Mouse (Mus musculus) heart, adult 8-10 months (tissue): ENCODE data around the gene Stard9. TPM values are rescaled to one million over a fixed set of nuclear protein-coding genes. Genes with fewer than 3 reads are reported as not detected.
"Not testable (repeated sequence)": the region's sequence is repeated elsewhere in the genome, so short reads cannot be mapped to it uniquely, and the experiment has no call there.

Source experiments
- DNase-seq: peaks from one replicate; pipeline ENCODE4 v3.0.0; 2022; ENCODE audit warnings: low spot score
- total RNA-seq, 4 experiments: library from RNA; stranded (reverse); gene quantifications; 2 replicates each; pipeline ENCODE4 v1.2.4; 2022

The Stard9 gene
- total RNA-seq, 4 experiments from 2014 or later: 6.1 to 8.5 (median 6.5) TPM

DNA sequence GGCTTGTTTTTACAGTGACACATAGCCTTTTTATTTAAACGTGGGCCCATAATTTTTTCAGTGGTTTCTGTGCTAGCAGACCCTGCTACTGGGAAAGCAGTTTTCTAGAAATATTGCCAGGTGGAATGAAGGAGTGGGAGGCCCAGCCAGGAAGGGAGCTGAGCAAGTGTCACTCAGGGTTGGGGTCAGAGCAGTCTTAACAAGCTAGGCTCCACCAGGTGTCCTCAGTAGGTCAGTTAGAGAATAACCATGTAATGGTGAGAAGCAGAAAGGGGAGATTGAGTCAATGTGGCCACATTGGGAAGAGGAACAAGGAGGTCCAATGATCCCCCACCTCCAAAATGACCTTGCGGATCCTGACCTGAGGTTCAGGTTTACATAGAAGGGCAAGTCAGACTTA is 25.8 kb downstream of the Stard9 start:
- no peak for DNase-seq

DNA sequence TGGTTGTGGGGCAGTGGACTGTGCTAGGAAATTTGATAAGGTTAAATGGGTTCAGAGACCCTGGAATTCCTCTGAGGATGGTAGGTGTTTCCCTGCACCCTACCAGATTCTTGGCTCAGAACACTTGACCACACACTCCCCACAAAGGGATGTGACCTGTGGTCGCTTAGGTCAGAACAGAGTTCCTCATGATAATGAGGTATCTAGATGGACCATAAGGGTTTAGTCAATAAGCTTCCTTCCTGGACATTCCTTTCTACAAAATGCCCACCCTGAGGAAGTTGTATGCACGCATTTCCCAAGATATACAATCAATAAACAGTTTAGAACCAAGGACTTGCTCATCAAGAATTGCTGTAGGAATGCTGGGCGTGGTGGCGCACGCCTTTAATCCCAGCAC is 27.0 kb downstream of the Stard9 start:
- DNase-seq: no peak

DNA sequence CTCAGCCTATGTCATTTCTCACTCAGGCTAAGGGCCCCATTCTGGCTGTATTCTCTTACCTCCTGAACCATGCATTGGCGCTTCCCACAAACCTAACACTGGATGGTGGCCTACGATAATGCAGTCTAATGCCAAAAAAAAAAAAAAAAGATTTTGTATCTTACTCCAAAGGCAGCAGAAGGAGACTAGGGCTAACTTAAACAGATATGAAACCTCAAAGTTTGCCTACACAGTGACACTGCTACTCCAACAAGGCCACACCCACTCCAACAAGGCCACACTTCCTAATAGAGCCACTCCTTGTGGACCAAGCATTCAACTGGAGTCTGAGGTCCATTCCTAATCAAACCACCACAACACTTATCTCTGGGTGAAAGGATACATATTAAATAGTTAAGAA is 27.8 kb downstream of the Stard9 start:
- no peak for DNase-seq

DNA sequence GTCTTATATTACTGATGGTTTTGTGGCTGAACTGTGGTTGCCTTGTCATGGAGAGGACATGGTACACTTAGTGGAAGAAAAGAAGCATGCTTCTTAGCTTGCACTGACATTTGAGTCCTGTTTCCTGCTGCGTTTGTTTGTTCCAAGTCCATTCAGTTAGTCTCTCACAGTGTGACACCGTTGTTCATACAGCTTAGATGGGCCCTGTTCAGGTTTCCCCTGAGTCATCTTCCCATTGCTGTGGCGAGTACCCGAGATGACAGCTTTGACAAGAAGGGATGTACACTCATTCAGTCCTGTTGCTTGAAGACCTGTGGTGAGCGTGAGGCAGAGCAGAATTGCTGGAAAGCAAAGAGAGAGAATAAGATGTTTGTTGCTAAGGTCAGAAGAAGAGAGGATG is 29.6 kb downstream of the Stard9 start:
- no peak for DNase-seq

DNA sequence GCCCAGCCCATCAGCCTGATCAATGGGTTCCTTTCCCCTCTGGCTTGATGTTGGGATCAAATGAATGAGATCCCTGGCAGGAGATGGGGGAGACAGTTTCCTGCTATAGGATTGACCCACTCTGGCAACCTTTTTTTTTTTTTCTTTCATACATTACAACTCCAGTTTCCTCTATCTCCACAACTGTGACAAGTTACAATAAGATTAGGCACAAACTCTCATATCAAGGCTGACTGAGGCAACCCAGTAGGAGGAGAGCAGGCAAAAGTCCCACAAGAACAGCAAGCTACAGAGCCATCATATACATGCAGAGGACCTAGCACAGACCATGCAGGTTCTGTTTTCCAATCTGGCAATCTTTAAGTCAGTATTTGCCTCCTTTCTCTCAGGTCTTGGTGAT is 30.4 kb downstream of the Stard9 start:
- no peak for DNase-seq

DNA sequence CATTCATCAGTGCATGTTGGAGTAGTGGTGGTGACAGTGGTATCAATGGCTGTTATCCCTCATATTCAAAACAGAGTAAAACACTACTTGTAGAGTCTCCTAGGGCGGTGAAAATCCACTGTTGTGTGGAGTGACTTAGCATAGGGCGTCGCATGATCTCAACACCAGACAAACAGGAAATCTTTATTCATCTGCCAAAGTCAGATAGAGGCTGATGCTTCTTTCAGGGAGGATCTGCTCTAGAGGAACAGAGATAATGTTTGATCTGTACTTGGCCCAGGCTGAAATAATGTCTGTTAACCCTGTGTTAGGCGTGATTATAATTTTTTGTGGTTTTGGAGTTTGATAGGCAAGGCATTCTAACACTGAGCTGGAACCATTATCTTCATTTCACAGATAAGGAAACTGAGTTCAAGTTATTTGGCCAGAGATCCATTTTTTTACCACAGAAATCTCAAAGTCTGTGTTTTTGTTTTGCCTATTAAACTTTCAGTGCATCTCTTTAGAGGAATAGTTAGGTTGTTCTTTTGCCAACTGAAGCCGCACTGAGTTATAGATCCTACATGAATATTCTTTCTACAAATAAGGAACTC is 31.7 kb downstream of the Stard9 start:
- DNase-seq: peak; percentile 29

DNA sequence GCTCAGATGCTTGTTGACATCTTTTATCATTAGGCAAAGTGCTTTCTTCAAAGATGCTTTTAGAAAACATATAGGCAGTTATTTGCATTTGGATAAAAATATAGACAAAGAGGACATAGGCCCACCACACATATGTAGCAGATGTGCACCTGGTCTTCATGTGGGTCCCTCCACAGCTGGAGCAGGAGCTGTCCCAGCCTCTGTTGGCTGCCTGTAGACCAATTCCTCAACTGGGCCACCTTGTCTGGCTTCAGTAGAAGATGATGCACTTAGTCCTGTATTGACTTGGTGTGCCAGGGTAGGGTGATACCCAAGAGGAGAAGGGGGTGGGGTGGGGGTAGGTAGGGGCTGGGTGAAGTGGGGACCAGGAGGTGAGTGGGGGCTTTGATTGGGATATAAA is 33.8 kb downstream of the Stard9 start:
- no peak for DNase-seq

DNA sequence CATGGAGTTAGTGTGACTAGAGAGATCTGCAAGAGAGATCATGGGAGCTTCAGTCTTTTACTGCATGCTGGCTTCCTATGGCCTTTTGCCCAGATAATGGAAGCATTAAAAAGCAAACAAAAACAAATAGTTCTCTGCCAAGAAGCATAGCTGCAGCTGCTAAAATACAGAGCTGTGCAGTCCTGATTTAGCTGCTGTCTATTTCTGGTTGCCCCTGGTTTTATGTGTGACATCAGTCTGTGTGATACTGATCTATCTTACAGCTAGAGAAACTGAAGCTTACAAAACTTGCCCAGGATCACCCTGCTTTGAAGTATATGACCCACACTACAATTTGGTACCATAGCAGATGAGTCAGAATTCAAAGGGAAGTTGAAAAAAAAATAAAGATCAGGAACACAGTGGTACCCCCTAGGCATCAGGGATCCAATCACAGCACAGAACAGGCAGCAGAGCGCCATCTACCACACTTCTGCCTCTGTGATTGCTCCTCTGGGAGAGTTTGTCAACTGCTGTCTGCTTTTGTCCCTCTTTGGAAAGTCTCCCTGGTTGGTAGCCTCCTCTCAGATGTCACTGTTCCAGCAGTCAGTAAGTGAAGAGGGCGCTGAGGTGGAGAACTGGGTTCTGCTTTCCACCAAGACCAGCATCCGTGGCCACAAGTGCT is 34.7 kb downstream of the Stard9 start:
- peak; percentile 26 for DNase-seq

DNA sequence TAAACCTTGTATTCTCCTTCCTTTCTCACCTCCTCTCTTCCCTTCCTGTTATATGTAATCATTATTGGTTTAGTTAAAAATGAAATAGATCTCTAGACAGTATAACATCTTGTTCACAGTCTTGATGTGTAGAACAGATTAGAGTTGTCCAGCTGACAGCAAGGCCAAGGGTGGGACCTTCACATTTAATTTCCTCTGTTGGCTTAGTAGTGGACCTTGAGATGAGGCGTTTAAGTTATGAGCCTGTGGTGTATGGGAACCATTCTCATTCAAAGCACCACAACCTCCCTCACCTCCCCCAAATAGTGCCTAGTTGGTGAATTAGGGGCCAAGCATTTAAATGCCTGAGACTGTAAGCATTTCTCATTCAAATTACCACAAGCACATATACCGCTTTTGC is 38.5 kb downstream of the Stard9 start:
- DNase-seq: no peak

DNA sequence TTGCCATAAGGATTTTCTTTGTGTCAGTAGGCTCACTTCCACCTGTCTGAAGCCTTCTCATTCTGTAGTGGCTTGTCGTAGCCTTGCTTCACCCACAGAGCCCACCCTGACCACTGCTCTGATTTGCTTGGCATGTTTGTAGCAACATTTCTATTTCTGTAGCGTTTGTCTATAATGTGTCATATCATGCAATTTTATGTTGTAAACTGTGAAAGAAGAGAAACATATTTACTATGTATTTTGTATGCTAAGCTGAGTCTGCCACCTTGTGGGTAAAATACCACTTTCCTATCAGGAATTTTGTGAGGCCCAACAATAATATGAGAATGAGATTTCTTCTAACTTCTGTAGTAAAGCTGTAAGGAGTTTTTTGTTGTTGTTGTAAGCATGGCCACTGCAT is 41.3 kb downstream of the Stard9 start:
- DNase-seq: no peak

DNA sequence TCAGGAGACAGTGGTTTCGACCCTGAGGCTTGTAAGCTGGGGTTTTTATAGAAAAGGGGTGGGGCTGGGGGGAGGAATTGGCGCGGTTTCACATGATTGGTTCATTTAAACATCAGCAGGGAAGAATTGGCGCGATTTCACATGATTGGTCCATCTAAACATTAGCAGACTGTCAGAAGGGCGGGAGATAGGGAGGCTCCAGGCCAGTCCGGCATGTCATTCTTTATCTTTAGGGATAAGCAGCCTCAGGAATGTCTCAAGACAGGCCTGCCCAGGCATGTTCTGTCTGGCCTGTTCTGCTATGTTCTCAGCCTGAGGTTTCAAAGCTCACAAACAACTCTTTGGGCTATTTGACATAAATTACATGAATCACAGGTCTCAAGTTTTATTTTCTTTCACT is 52.2 kb downstream of the Stard9 start:
- DNase-seq: not testable (repeated sequence)

DNA sequence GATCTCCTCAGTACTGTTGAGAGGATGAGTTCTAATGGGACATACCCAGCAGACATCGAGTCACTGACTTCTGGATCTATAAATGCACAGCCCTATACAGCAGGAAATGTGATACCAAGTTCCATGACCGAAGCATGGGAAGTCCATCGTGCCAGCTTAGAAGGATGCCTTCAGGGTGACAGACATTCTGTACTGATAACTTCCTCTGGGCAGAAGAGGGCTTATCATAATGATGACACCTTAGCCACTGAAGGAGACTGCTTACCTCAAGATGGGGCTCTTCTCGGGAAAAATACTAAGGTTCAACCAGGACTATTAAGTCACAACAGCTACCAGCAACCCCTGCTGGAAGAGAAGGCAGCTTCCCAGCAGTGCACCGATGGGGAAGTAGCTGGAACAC is 68.8 kb downstream of the Stard9 start:
- DNase-seq: no peak

DNA sequence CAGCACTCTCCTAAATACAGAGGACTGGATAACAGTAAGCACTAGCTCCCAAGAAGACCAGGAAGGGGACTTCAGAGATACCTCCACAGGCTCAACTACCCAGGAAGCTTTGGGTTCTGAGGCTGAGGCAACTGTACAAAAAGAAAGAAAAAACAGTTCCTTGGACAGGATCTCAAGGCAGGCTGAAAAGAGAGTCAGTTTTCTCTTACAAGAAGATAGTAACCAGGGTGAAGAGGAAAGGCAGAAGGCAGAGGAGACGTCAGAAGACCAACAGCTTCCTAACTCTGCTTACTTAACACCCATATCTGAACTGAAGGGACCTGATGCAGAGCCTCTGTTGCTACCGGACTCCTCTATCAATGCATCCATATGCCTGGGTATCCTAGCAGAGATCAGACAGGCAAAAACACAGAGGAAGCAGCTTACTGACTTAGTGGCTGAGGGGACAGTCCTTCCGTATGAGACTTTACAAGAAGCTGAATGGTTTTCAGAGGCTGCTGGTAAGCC is 71.5 kb downstream of the Stard9 start:
- DNase-seq: no peak

DNA sequence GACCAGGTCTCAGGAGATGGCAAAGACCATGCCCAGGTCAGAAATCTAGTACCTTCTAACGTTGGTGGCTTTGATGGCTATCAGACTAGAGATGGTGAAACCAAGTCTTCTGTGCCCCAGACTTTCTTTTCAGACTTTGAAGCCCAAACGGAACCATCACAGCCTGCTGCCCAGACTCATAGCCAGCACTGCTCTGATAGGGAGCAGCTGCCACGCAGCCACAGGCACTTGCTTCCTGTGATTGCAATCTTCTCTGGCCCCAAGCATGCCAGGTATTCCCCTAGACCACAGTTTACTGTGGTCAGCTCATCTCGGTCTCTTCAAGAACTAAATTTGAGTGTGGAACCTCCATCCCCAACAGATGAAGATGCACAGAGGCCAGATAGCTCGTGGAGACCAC is 73.8 kb downstream of the Stard9 start:
- DNase-seq: no peak

DNA sequence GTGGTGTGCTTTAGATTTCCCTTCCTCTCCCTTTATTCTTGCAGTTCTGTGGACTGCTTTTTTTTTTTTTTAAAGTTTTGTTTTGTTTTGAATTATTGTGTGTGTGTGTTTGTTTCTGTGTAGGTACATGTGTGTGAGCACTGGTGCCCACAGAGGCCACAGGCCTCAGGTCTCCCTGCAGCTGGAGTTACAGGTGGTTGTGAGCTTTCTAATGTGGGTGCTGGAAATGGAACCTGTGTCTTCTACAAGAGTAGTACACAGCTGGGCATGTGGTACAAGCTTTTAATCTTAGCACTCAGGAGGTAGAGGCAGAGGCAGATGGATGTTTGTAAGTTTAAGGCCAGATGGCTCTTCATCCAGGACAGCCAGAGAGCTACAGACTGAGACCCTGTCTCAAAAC is 78.1 kb downstream of the Stard9 start:
- no peak for DNase-seq

DNA sequence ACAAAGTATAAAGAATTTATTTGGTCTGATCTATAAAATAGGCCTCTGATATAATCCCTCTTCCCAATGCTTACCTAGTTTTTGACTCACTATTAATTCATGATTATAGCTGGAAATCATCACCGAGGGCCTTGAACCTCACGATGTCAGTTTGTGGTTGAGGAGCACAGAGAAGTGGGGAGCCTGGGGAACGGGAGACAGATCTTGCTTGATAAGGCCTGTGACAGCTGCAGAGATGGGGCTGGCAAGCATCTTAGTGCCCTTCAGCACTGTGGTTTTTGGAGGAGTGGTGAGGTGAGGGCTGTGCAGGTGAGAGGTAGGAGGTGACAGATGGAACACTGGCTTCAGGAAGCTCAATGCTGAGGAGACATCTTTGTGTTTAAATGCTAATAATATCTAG is 81.2 kb downstream of the Stard9 start:
- no peak for DNase-seq

DNA sequence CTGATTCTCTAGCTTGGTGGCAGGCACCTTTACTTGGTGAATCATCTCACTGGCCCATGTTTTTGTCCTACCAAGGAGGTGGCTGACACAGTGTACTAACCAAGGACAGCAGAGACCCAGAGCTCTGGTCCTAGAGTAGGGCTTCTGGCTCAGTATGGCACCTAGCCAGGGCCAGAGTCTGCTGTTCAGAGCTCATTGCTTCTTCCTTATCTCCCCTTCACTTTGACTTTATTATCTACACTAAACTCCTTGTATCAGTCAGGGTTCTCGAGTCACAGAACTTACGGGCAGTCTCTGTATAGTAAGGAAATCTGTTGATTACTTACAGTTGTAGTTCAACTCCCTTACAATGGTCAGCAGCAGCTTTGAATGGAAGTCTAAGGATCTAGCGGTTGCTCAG is 82.0 kb downstream of the Stard9 start:
- no peak for DNase-seq

DNA sequence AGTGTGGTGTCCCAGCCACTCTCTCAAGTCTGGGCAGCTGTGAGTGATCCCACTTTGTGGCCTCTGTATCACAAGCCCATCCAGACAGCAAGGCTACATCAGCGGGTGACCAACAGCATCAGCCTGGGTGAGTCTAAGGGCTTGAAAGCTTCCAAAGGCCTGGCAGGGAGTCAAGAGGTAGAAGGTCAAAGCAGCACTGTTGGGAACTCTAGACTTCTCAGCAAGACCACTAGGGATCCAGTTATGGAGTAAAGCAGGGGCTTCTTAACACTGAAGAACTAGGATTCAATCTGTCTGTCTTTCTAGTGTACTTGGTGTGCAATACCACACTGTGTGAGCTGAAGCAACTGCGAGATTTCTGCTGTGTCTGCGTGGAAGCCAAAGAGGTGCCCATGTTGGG is 84.5 kb downstream of the Stard9 start:
- DNase-seq: no peak

DNA sequence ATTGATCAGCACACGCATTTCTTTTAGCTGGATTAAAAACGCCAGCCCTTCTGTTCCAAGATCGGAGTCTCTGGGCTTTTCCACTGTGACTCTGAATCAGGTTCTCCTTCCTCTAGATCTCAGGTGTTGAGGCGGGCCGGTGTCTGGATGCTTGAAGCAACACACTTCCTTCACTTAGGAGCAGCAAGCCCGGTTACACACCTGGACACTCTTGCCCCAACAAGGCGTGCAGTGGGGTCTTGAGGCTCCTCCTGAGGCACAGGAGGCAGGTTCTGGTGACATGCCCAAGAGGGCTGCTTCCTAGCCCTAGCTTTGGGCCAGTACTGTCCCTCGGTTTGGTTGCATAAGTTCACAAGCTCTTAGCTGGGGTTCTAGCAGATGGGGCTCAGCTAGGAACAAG is 89.6 kb downstream of the Stard9 start:
- DNase-seq: no peak

DNA sequence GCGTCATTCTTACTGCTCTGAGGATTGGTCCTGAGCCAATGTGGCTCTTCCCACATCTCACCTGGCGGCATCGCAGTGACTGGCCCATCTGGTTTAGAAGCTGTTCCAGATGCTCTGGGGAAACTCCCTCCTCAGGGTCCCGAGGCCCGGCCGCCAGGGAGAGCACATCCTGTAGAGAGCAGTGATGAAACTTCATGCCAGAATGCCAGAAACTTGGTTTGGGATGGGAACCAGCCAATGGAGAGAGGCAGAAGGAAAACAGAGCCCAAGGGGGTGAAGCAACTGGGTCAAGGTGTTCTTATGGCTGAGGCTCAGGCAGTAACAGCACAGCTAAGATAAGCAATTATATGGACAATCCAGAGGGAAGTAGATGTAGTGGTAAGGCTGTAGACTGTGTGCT is 91.9 kb downstream of the Stard9 start:
- no peak for DNase-seq

DNA sequence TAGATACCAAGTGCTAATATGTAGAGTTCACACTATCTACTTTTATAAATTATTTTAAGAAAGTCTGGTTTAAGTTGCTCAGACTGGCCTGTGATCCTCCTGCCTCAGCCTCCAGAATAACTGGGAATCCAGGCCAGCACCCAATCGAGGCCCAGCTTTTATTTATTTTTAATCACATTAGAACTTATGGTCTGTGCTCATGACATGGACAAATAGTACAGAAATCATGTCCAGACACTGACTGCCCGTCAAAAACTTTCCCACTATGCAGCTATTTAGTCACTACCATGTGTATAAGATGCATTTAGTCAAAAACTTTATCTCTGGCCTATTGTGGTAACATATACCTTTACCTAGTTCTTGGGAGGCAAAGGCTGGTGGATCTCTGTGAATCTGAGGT is 93.0 kb downstream of the Stard9 start:
- no peak for DNase-seq

DNA sequence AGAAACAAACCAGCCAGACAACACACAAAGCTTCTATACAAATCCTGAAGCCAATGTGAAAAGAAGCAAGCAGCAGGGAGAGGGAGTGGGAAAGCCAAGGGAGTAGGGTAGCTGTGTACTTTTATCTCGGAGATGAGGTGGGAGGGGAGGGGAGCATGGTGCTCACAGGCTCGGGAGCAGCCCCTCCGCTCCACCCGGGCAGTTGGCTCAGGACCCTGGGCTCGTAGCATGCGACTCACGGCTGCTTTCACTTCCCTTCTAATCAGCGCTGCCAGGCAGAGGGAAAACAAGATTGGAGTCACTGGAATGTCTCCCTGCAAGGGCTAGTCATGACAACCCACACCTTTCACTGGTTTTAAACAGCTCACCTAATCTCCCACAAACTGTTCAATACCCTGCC is 93.6 kb downstream of the Stard9 start:
- no peak for DNase-seq

DNA sequence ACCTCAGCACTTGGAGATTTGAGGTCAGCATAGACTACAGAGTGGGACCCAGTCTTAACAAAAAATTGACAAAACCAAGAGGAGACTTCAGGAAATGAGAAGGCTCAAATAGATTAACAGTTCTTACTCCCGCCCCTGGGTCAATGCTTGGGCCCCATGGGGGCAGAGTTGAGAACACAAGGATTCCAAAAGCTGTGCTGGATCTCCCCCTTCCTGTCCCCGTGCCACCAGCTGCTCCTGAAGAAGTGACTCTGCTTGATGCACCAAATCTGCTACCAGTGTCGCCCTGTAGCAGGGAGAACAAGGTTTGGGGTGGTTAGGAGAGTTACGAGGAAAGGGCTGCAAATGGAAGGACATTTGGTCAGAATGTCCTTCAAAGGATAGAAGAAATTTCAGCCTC is 94.7 kb downstream of the Stard9 start:
- DNase-seq: no peak

DNA sequence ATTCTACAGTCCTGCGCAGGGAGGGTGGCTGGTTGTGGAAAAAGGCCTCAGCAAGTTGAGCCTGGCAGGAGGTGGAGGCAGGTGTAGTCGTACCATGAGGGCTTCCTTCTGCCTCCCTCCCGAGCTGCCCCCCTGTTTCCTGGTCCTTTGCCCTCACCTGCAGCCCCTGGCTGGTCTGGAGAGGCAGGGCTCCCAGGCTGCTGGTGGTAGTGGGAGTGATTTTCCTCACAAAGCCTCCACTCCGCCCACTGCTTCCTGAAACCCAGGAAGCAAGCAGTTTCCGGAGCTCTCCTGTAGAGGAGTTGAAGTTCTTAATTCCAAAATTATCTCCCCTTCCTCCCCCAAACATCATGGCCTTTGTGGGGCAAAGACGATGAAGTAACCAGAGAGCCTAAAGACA is 95.3 kb downstream of the Stard9 start:
- DNase-seq: no peak
